Mouse (Mus musculus): Measurements from ENCODE around the gene Mrgprh. TPM values are rescaled to one million over a fixed set of nuclear protein-coding genes. Genes with fewer than 3 reads are reported as not detected.

The Mrgprh gene
- total RNA-seq, 1 experiment = not detected

- H3K27ac ChIP-seq (ENCODE audit: insufficient read depth, low read depth, low read length, poor library complexity, severe bottlenecking) = no peak overlapping the region
- no peak for TF ChIP-seq ZNF384 (IDR thresholded peaks at IDR 0.05; ENCODE audit: low read depth, low read length)
- no peak for TF ChIP-seq CHD2 (IDR thresholded peaks at IDR 0.05; ENCODE audit: low read depth, low read length)
- H3K4me1 ChIP-seq (ENCODE audit: control insufficient read depth in 2 of 2, insufficient read depth in 2 of 2, low read length in 2 of 2, poor library complexity in 1 of 2) = no peaks in the 10 kb centered on the region; a peak in 2 of 4 replicates
- H3K9me3 ChIP-seq (ENCODE audit: control insufficient read depth, insufficient read depth, low read depth, low read length) = no peaks in the 10 kb centered on the region
- in situ Hi-C loops (cut with MboI; ENCODE audit: low sequenced_read_pairs in 2 of 2, unreplicated experiment in 2 of 2) = no loop called here
- no peaks in the 10 kb centered on the region for H3K36me3 ChIP-seq (ENCODE audit: control insufficient read depth, insufficient read depth, low read length, poor library complexity, severe bottlenecking)
- H3K9ac ChIP-seq (ENCODE audit: insufficient read depth, low read depth, low read length, poor library complexity, severe bottlenecking) = no peak overlapping the region
- DNase-seq (ENCODE audit: low read depth, low spot score) = no peak
- H3K4me3 ChIP-seq (ENCODE audit: insufficient read depth in 1 of 2, low read depth in 1 of 2, low read length in 2 of 2, poor library complexity in 1 of 2, severe bottlenecking in 1 of 2) = no peak overlapping the region
These were observed 9.0 kb upstream of the Mrgprh start for GRCm38 (mm10) chr17:12866853-12867252.

DNA sequence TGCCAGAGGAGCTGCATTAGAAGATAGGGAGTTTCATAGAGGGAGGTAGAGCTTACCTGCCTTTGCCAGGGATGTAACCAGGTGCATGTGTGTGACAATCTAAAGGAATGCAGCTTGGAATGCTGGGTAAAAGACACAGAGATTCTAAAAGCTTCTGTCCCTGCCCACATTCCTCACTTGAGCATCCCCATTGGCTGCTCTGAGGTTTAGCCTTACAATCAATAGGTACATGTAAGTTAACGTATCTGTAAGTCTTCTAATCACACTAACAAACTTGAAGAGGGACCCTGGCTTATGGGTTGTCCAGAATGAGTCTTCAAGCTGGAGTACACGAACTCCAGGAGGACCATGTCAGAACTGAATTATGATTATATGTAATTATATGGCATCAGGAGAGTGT lies 7.8 kb upstream of the Mrgprh start, which contains the start of gene Mas1:
TSS of gene Mas1 (minus strand) at position 101 of the 400 bp plus-strand sequence.
- H3K4me3 ChIP-seq (ENCODE audit: insufficient read depth in 1 of 2, low read depth in 1 of 2, low read length in 2 of 2, poor library complexity in 1 of 2, severe bottlenecking in 1 of 2) = no peak within 1 kb of the TSS
- TF ChIP-seq CHD2 (IDR thresholded peaks at IDR 0.05; ENCODE audit: low read depth, low read length) (no peak), ZNF384 (IDR thresholded peaks at IDR 0.05; ENCODE audit: low read depth, low read length) (no peak), ZC3H11A (IDR thresholded peaks at IDR 0.05; ENCODE audit: borderline replicate concordance, low read depth, low read length) (no peak), MAFK (IDR thresholded peaks at IDR 0.05; ENCODE audit: insufficient read depth, low read depth, low read length) (no peak), HCFC1 (IDR thresholded peaks at IDR 0.05; ENCODE audit: borderline replicate concordance, insufficient read depth, low read length) (no peak)
- no peak for DNase-seq (ENCODE audit: low read depth, low spot score)
- no peaks in the 10 kb centered on the region for H3K9me3 ChIP-seq (ENCODE audit: control insufficient read depth, insufficient read depth, low read depth, low read length)
- H3K36me3 ChIP-seq (ENCODE audit: control insufficient read depth, insufficient read depth, low read length, poor library complexity, severe bottlenecking) = no peaks in the 10 kb centered on the region
- in situ Hi-C loops (cut with MboI; ENCODE audit: low sequenced_read_pairs in 2 of 2, unreplicated experiment in 2 of 2) = no loop called here
- H3K27ac ChIP-seq (ENCODE audit: insufficient read depth, low read depth, low read length, poor library complexity, severe bottlenecking) = no peak within 1 kb of the TSS
- no peaks in the 10 kb centered on the region; a peak in 2 of 4 replicates for H3K4me1 ChIP-seq (ENCODE audit: control insufficient read depth in 2 of 2, insufficient read depth in 2 of 2, low read length in 2 of 2, poor library complexity in 1 of 2)
- no peak within 1 kb of the TSS for H3K9ac ChIP-seq (ENCODE audit: insufficient read depth, low read depth, low read length, poor library complexity, severe bottlenecking)

- in situ Hi-C loops (cut with MboI; ENCODE audit: low sequenced_read_pairs in 2 of 2, unreplicated experiment in 2 of 2) = no loop called here
- no peak for TF ChIP-seq HCFC1 (IDR thresholded peaks at IDR 0.05; ENCODE audit: borderline replicate concordance, insufficient read depth, low read length)
- no peak for TF ChIP-seq MAFK (IDR thresholded peaks at IDR 0.05; ENCODE audit: insufficient read depth, low read depth, low read length)
- TF ChIP-seq ZC3H11A (IDR thresholded peaks at IDR 0.05; ENCODE audit: borderline replicate concordance, low read depth, low read length) = no peak
- no peak for TF ChIP-seq CHD2 (IDR thresholded peaks at IDR 0.05; ENCODE audit: low read depth, low read length)
- no peak for TF ChIP-seq ZNF384 (IDR thresholded peaks at IDR 0.05; ENCODE audit: low read depth, low read length)
- no peak overlapping the region for H3K27ac ChIP-seq (ENCODE audit: insufficient read depth, low read depth, low read length, poor library complexity, severe bottlenecking)
- H3K9ac ChIP-seq (ENCODE audit: insufficient read depth, low read depth, low read length, poor library complexity, severe bottlenecking) = no peak overlapping the region
- no peaks in the 10 kb centered on the region; a peak in 2 of 4 replicates for H3K4me1 ChIP-seq (ENCODE audit: control insufficient read depth in 2 of 2, insufficient read depth in 2 of 2, low read length in 2 of 2, poor library complexity in 1 of 2)
- no peaks in the 10 kb centered on the region for H3K9me3 ChIP-seq (ENCODE audit: control insufficient read depth, insufficient read depth, low read depth, low read length)
- DNase-seq (ENCODE audit: low read depth, low spot score) = no peak
- H3K36me3 ChIP-seq (ENCODE audit: control insufficient read depth, insufficient read depth, low read length, poor library complexity, severe bottlenecking) = no peaks in the 10 kb centered on the region
- H3K4me3 ChIP-seq (ENCODE audit: insufficient read depth in 1 of 2, low read depth in 1 of 2, low read length in 2 of 2, poor library complexity in 1 of 2, severe bottlenecking in 1 of 2) = no peak overlapping the region
These were observed 7.2 kb upstream of the Mrgprh start for GRCm38 (mm10) chr17:12868640-12869039.

GRCm38 (mm10) chr17:12872275-12873028 lies 3.4 kb upstream of the Mrgprh start:
- no peak for TF ChIP-seq HCFC1 (IDR thresholded peaks at IDR 0.05; ENCODE audit: borderline replicate concordance, insufficient read depth, low read length)
- no peak for TF ChIP-seq MAFK (IDR thresholded peaks at IDR 0.05; ENCODE audit: insufficient read depth, low read depth, low read length)
- TF ChIP-seq ZC3H11A (IDR thresholded peaks at IDR 0.05; ENCODE audit: borderline replicate concordance, low read depth, low read length) = no peak
- no peak for TF ChIP-seq CHD2 (IDR thresholded peaks at IDR 0.05; ENCODE audit: low read depth, low read length)
- TF ChIP-seq ZNF384 (IDR thresholded peaks at IDR 0.05; ENCODE audit: low read depth, low read length) = no peak
- no peaks in the 10 kb centered on the region; a peak in 2 of 4 replicates for H3K4me1 ChIP-seq (ENCODE audit: control insufficient read depth in 2 of 2, insufficient read depth in 2 of 2, low read length in 2 of 2, poor library complexity in 1 of 2)
- peak overlapping the region in 1 of 2 experiments; percentile 28; a peak in 1 of 4 replicates for H3K4me3 ChIP-seq (ENCODE audit: insufficient read depth in 1 of 2, low read depth in 1 of 2, low read length in 2 of 2, poor library complexity in 1 of 2, severe bottlenecking in 1 of 2)
- H3K9ac ChIP-seq (ENCODE audit: insufficient read depth, low read depth, low read length, poor library complexity, severe bottlenecking) = no peak overlapping the region
- no peak overlapping the region for H3K27ac ChIP-seq (ENCODE audit: insufficient read depth, low read depth, low read length, poor library complexity, severe bottlenecking)
- in situ Hi-C loops (cut with MboI; ENCODE audit: low sequenced_read_pairs in 2 of 2, unreplicated experiment in 2 of 2) = no loop called here
- H3K9me3 ChIP-seq (ENCODE audit: control insufficient read depth, insufficient read depth, low read depth, low read length) = no peaks in the 10 kb centered on the region
- DNase-seq (ENCODE audit: low read depth, low spot score) = no peak
- no peaks in the 10 kb centered on the region for H3K36me3 ChIP-seq (ENCODE audit: control insufficient read depth, insufficient read depth, low read length, poor library complexity, severe bottlenecking)
